Mouse (Mus musculus) limb, embryonic 14.5 days (tissue): ENCODE measurements at regions not wholly inside any gene's neighbourhood (a gene's known extent, or its start where the extent isn't known, plus 50 kb on each side); places are given as distances from the start of the nearest gene placed in this dataset.

Experiments used
- ATAC-seq: fragments of 200-750 bp; cut with Nextera tagmentation; 2 replicates; pipeline ENCODE4 v1.8.0; 2017; ENCODE audit warnings: low read depth, moderate number of reproducible peaks, moderate TSS enrichment; ENCODE audit not compliant: low FRiP score
- DNase-seq: peaks from one replicate; pipeline ENCODE4 v3.0.0-alpha.2; 2015; ENCODE audit warnings: low spot score
- H3K27ac ChIP-seq: fragments of 300-500 bp; sonication (generic); replicated peaks from 2 replicates; pipeline ENCODE4 v1.5.1; 2014; ENCODE audit warnings: low read depth, mild to moderate bottlenecking, low read length, moderate library complexity, mixed read lengths
- H3K27me3 ChIP-seq: fragments of 300-500 bp; sonication (generic); 2 replicates; pipeline ENCODE4 v1.6.1; 2014; ENCODE audit warnings: low read length, mixed read lengths; ENCODE audit not compliant: control insufficient read depth, insufficient read depth
- H3K36me3 ChIP-seq: fragments of 300-500 bp; sonication (generic); 2 replicates; pipeline ENCODE4 v1.6.1; 2014; ENCODE audit warnings: mild to moderate bottlenecking, low read length, moderate library complexity, mixed read lengths; ENCODE audit not compliant: control insufficient read depth, insufficient read depth
- H3K4me1 ChIP-seq: fragments of 300-500 bp; sonication (generic); 2 replicates; pipeline ENCODE4 v1.6.1; 2014; ENCODE audit warnings: antibody characterized with exemption, low read length, mixed read lengths; ENCODE audit not compliant: control insufficient read depth, insufficient read depth
- H3K4me2 ChIP-seq: fragments of 300-500 bp; sonication (generic); replicated peaks from 2 replicates; pipeline ENCODE4 v1.6.1; 2014; ENCODE audit warnings: low read depth, mild to moderate bottlenecking, low read length, moderate library complexity; ENCODE audit not compliant: severe bottlenecking
- H3K4me3 ChIP-seq: fragments of 300-500 bp; sonication (generic); replicated peaks from 2 replicates; pipeline ENCODE4 v1.5.1; 2014; ENCODE audit warnings: low read length
- H3K9ac ChIP-seq: fragments of 300-500 bp; sonication (generic); 2 replicates; pipeline ENCODE4 v1.6.1; 2014; ENCODE audit warnings: mild to moderate bottlenecking, low read depth, low read length, moderate library complexity; ENCODE audit not compliant: severe bottlenecking
- H3K9me3 ChIP-seq: fragments of 300-500 bp; sonication (generic); 2 replicates; pipeline ENCODE4 v1.6.1; 2016; ENCODE audit warnings: low read length; ENCODE audit not compliant: control insufficient read depth
- POLR2A ChIP-seq: fragments of 200-500 bp; IDR thresholded peaks from 2 replicates; pipeline ENCODE4 v1.8.0; 2012; ENCODE audit warnings: inconsistent platforms, mild to moderate bottlenecking, moderate library complexity, borderline replicate concordance; ENCODE audit not compliant: insufficient read depth, insufficient read length; ENCODE audit errors: extremely low read depth
- WGBS: fragments of 180-500 bp; shearing (Covaris S2); extraction: QIAGEN DNeasy Blood & Tissue Kit; methylation state at CpG from one replicate; pipeline ENCODE4 v1.1.7; 2014; 5-methylcytosine and 5-hydroxymethylcytosine counted together

DNA sequence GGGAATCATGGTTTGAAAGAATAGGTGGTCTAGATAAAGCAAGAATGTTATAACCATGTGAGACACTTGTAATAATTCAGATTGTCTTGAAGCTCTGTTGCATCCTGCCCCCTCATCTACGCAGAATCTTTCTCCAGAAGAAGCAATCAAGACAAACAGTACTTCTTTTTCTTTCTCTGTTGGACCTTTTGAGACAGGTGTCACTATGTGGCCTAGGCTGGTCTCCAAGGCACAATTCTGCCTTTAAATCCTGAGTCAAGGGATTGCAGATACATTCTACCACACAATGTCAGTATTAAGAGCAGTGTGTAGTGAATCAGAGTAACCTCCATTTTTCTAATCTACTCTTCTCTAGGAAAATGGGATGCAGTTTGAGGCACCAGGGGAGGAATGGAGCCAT lies 164.8 kb upstream of the Irx1 start:
- no peaks in the 10 kb centered on the region for H3K36me3 ChIP-seq
- TF ChIP-seq POLR2A, result no peak
- DNase-seq (no peak), ATAC-seq (no peak)
- H3K27ac ChIP-seq, result no peak overlapping the region
- no peaks in the 10 kb centered on the region for H3K4me1 ChIP-seq
- no peak overlapping the region for H3K9ac ChIP-seq
- H3K27me3 ChIP-seq, result no peaks in the 10 kb centered on the region
- H3K4me2 ChIP-seq, result no peak overlapping the region
- no peaks in the 10 kb centered on the region for H3K9me3 ChIP-seq
- 91% methylated on average over 1 of the region's 1 CpGs for WGBS
- H3K4me3 ChIP-seq, result no peak overlapping the region

DNA sequence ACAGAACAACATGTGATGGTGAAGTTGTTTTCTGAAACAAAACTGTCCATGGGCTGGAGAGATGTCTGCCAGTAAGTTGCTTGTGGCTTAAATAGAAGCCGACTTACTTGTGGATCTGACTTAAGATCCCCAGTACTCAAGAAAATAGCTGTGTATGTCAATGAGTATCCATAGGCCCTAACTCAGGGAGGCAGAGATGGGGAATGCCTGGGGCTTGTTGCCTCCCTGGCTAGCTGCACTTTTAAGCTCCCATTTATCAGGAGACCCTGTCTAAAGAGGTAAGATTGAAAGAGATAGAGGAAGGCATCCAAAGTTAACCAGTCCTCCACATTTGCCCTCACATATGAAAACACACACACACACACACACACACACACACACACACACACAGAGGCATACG lies 167.8 kb upstream of the Irx1 start:
- Histone ChIP-seq H3K27me3 (no peaks in the 10 kb centered on the region), H3K9me3 (no peaks in the 10 kb centered on the region), H3K4me3 (no peak overlapping the region), H3K9ac (no peak overlapping the region), H3K36me3 (no peaks in the 10 kb centered on the region), H3K4me1 (no peaks in the 10 kb centered on the region), H3K4me2 (no peak overlapping the region), H3K27ac (no peak overlapping the region)
- ATAC-seq (no peak), DNase-seq (no peak)
- WGBS, result 95% methylated on average over 2 of the region's 2 CpGs
- no peak for TF ChIP-seq POLR2A

DNA sequence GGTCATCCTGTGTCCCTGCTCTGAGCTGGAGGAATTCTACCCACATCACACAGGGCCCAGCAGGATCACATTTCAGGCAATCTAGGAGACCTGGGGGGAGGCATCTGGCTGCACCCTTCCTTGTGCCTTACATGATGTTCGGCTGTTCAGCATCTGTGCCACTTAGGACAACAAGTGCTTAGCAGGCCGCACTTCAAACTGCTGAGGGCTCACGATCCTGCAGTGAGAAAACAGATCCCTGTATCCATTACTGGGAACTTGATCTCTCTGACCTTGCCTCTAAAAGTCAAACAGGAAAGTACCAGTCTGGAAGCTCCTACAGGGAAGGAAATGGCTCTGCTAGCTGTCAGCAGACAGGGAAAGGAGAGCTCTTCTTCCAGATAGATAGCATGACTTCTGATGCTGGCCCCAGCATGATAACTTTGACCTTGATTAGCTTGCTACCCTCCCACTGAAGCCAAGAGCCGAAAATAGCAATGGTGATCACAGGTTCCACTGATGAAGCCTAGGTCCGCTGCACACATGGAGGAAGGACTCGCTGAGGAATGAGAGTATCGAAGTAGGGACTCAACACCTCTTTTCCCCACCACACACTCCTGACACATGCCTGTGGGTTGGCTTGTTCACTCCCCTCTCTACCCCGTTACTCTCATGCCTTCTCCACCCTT lies 170.7 kb upstream of the Irx1 start:
- DNase-seq (no peak), ATAC-seq (no peak)
- TF ChIP-seq POLR2A, result no peak
- 50% methylated on average over 8 of the region's 8 CpGs for WGBS
- Histone ChIP-seq H3K4me1 (no peaks in the 10 kb centered on the region), H3K9ac (no peak overlapping the region), H3K27me3 (no peaks in the 10 kb centered on the region), H3K27ac (no peak overlapping the region), H3K4me2 (no peak overlapping the region), H3K9me3 (no peaks in the 10 kb centered on the region), H3K36me3 (no peaks in the 10 kb centered on the region), H3K4me3 (no peak overlapping the region)

DNA sequence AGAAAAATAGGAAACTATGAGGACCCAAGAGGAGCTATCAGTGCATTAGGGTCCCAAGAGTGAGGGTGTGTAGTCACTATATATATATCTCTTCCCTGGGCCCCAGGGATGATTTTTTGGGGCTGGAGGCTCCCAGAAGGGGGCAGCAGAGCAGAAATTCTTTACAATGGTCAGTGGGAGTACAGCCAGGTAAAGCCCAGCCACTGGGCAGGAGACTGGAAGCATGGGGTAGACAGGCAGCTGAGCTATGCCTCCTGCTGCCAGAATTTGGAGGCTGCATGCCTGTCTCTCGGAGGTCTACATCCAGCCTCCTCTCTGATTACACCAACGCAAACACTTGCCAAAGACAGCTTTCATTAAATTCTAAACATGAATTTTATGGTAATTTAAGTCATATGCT lies 202.7 kb upstream of the Irx1 start:
- no peak for ATAC-seq
- H3K4me2 ChIP-seq, result no peak overlapping the region
- no peaks in the 10 kb centered on the region for H3K27me3 ChIP-seq
- H3K4me3 ChIP-seq, result no peak overlapping the region
- H3K27ac ChIP-seq, result no peak overlapping the region
- no peaks in the 10 kb centered on the region for H3K4me1 ChIP-seq
- no peaks in the 10 kb centered on the region for H3K36me3 ChIP-seq
- H3K9ac ChIP-seq, result no peak overlapping the region
- no peak for DNase-seq
- no peak for TF ChIP-seq POLR2A
- H3K9me3 ChIP-seq, result no peaks in the 10 kb centered on the region
- WGBS, result 37% methylated on average over 2 of the region's 2 CpGs

DNA sequence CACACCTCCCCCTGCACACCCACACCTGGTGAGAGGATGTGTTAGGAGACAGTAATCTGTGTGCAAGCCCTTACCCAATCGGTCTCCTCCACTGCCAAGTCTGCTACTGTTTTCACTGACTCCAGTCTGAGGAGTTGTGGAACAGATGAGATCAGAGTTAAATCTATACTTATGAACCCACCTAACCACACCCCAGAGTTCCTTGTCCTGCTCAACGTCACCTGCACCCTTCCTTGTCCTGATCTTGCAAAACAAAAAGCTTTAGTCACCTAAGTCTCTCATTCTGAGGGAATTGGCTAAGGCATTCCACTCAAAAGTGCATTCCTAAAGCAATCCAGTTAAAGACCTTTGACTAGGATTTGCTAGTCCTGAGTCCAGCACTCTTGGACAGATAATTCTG lies 203.9 kb upstream of the Irx1 start:
- Histone ChIP-seq H3K9ac (no peak overlapping the region), H3K4me3 (no peak overlapping the region), H3K9me3 (no peaks in the 10 kb centered on the region), H3K36me3 (no peaks in the 10 kb centered on the region), H3K4me2 (no peak overlapping the region), H3K27me3 (no peaks in the 10 kb centered on the region), H3K4me1 (no peaks in the 10 kb centered on the region), H3K27ac (no peak overlapping the region)
- ATAC-seq, result no peak
- no peak for TF ChIP-seq POLR2A
- 68% methylated on average over 2 of the region's 2 CpGs for WGBS
- no peak for DNase-seq

DNA sequence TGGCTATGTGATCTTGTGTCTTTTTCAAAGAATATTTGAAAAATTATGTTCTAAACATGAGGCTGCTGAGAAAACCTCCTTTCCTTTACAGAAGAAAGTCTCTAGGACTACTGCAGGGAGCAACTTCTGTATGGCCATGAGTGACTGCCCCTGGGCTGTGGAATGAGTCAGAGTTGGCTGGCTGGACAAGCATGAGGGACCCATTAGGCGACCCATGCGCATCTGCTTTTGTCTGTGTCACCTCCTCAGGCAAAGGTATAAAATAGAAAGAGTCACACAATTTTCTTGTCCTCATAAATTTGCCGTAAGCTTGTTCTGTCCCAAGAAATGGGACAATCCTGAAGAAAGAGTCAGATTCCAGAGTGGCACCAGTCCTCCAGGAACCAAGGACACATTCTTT lies 220.1 kb upstream of the Irx1 start:
- no peaks in the 10 kb centered on the region for H3K36me3 ChIP-seq

More for the DNA sequence above, 220.1 kb upstream of the Irx1 start:
- H3K4me2 ChIP-seq, result no peak overlapping the region
- ATAC-seq (no peak), DNase-seq (no peak)
- no peaks in the 10 kb centered on the region for H3K9me3 ChIP-seq
- no peak overlapping the region for H3K9ac ChIP-seq
- no peak overlapping the region for H3K4me3 ChIP-seq
- WGBS, result 70% methylated on average over 3 of the region's 3 CpGs
- no peaks in the 10 kb centered on the region for H3K27me3 ChIP-seq
- no peak for TF ChIP-seq POLR2A
- no peaks in the 10 kb centered on the region for H3K4me1 ChIP-seq
- H3K27ac ChIP-seq, result no peak overlapping the region
